Mouse (Mus musculus) testis, adult 2 months (tissue): ENCODE measurements around the gene Hpn.

Source experiments
- CTCF ChIP-seq: fragments of 200-500 bp; IDR thresholded peaks from 2 replicates; pipeline ENCODE4 v1.5.1; 2012; ENCODE audit warnings: low read depth, mild to moderate bottlenecking, inconsistent platforms, low read length, moderate library complexity; ENCODE audit not compliant: control insufficient read depth, insufficient read depth, insufficient replicate concordance
- POLR2A ChIP-seq: fragments of 200-500 bp; IDR thresholded peaks from 2 replicates; pipeline ENCODE4 v1.6.1; 2012; ENCODE audit warnings: low read depth, mild to moderate bottlenecking, inconsistent platforms, low read length, moderate library complexity; ENCODE audit not compliant: control insufficient read depth

GRCm38 (mm10) chr7:31059108-31059507 lies 56.0 kb downstream of the Hpn start, which contains the start of gene Lgi4:
- TF ChIP-seq POLR2A (no peak), CTCF (peak; percentile 99)
